Mouse (Mus musculus): Measurements from ENCODE around the gene Naa80. TPM values are rescaled to one million over a fixed set of nuclear protein-coding genes. Genes with fewer than 3 reads are reported as not detected.

The Naa80 gene
- total RNA-seq, 1 experiment, result 7.3 TPM

GRCm38 (mm10) chr9:107544196-107544700 is 34.4 kb upstream of the Naa80 start:
- no peak overlapping the region for H3K27ac ChIP-seq (ENCODE audit: insufficient read depth, low read depth, low read length, poor library complexity, severe bottlenecking)
- H3K36me3 ChIP-seq (ENCODE audit: control insufficient read depth, insufficient read depth, low read length, poor library complexity, severe bottlenecking), result peaks cover 11% of the 10 kb centered on the region; the same call in 1 of the 2 replicates
- H3K9me3 ChIP-seq (ENCODE audit: control insufficient read depth, insufficient read depth, low read depth, low read length), result no peaks in the 10 kb centered on the region
- no peak overlapping the region for H3K4me3 ChIP-seq (ENCODE audit: insufficient read depth in 1 of 2, low read depth in 1 of 2, low read length in 2 of 2, poor library complexity in 1 of 2, severe bottlenecking in 1 of 2)
- no peak for TF ChIP-seq HCFC1 (IDR thresholded peaks at IDR 0.05; ENCODE audit: borderline replicate concordance, insufficient read depth, low read length)
- TF ChIP-seq MAFK (IDR thresholded peaks at IDR 0.05; ENCODE audit: insufficient read depth, low read depth, low read length), result no peak
- TF ChIP-seq CHD2 (IDR thresholded peaks at IDR 0.05; ENCODE audit: low read depth, low read length), result no peak
- no peak for TF ChIP-seq ZNF384 (IDR thresholded peaks at IDR 0.05; ENCODE audit: low read depth, low read length)
- no peak for TF ChIP-seq ZC3H11A (IDR thresholded peaks at IDR 0.05; ENCODE audit: borderline replicate concordance, low read depth, low read length)
- in situ Hi-C loops (cut with MboI; ENCODE audit: low sequenced_read_pairs in 2 of 2, unreplicated experiment in 2 of 2), result no loop called here
- no peak for DNase-seq (ENCODE audit: low read depth, low spot score)
- H3K9ac ChIP-seq (ENCODE audit: insufficient read depth, low read depth, low read length, poor library complexity, severe bottlenecking), result no peak overlapping the region
- peaks cover 0 to 16% of the 10 kb centered on the region in 2 experiments; a peak in 3 of 4 replicates for H3K4me1 ChIP-seq (ENCODE audit: control insufficient read depth in 2 of 2, insufficient read depth in 2 of 2, low read length in 2 of 2, poor library complexity in 1 of 2)

DNA sequence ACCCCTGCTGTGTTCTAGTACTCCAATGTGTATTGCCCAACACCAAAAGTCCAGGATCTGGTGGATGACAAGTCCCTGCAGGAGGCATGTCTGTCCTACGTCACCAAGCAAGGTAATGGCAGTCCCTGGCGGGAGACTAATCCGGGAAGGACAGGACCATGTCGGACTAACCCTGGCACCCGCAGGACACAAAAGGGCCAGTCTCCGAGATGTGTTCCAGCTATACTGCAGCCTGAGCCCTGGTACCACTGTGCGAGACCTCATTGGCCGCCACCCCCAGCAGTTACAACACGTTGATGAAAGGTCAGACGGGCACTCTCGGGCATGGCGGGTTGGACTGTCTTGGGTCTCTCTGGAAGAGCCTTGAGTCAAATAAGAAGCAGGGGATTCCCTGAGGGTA is 34.0 kb upstream of the Naa80 start:
- TF ChIP-seq CHD2 (IDR thresholded peaks at IDR 0.05; ENCODE audit: low read depth, low read length) (no peak), ZNF384 (IDR thresholded peaks at IDR 0.05; ENCODE audit: low read depth, low read length) (no peak), MAFK (IDR thresholded peaks at IDR 0.05; ENCODE audit: insufficient read depth, low read depth, low read length) (no peak)
- H3K4me1 ChIP-seq (ENCODE audit: control insufficient read depth in 2 of 2, insufficient read depth in 2 of 2, low read length in 2 of 2, poor library complexity in 1 of 2), result peaks cover 0 to 18% of the 10 kb centered on the region in 2 experiments; a peak in 3 of 4 replicates
- no peak overlapping the region for H3K27ac ChIP-seq (ENCODE audit: insufficient read depth, low read depth, low read length, poor library complexity, severe bottlenecking)
- peaks cover 9% of the 10 kb centered on the region; the same call in 1 of the 2 replicates for H3K36me3 ChIP-seq (ENCODE audit: control insufficient read depth, insufficient read depth, low read length, poor library complexity, severe bottlenecking)
- DNase-seq (ENCODE audit: low read depth, low spot score), result no peak
- in situ Hi-C loops (cut with MboI; ENCODE audit: low sequenced_read_pairs in 2 of 2, unreplicated experiment in 2 of 2), result no loop called here
- no peak overlapping the region for H3K9ac ChIP-seq (ENCODE audit: insufficient read depth, low read depth, low read length, poor library complexity, severe bottlenecking)
- no peaks in the 10 kb centered on the region for H3K9me3 ChIP-seq (ENCODE audit: control insufficient read depth, insufficient read depth, low read depth, low read length)
- no peak overlapping the region for H3K4me3 ChIP-seq (ENCODE audit: insufficient read depth in 1 of 2, low read depth in 1 of 2, low read length in 2 of 2, poor library complexity in 1 of 2, severe bottlenecking in 1 of 2)

DNA sequence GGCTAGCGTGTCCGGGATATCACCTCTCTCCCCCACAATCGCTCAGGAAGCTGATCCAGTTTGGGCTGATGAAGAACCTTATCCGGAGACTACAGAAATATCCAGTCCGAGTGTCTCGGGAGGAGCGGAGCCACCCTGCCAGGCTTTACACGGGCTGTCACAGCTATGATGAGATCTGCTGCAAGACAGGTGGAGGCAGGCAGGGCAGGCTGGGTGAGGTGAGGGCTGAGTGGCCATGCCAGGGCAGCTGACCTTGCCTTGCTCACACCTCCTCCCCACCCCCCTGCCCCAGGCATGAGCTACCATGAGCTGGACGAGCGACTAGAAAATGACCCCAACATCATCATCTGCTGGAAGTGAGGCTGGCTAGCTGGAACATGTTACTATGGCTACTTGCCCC is 33.5 kb upstream of the Naa80 start:
- H3K9ac ChIP-seq (ENCODE audit: insufficient read depth, low read depth, low read length, poor library complexity, severe bottlenecking), result no peak overlapping the region
- H3K9me3 ChIP-seq (ENCODE audit: control insufficient read depth, insufficient read depth, low read depth, low read length), result no peaks in the 10 kb centered on the region
- in situ Hi-C loops (cut with MboI; ENCODE audit: low sequenced_read_pairs in 2 of 2, unreplicated experiment in 2 of 2), result no loop called here
- H3K4me3 ChIP-seq (ENCODE audit: insufficient read depth in 1 of 2, low read depth in 1 of 2, low read length in 2 of 2, poor library complexity in 1 of 2, severe bottlenecking in 1 of 2), result no peak overlapping the region
- H3K36me3 ChIP-seq (ENCODE audit: control insufficient read depth, insufficient read depth, low read length, poor library complexity, severe bottlenecking), result peaks cover 6% of the 10 kb centered on the region; the same call in 1 of the 2 replicates
- no peak for TF ChIP-seq ZC3H11A (IDR thresholded peaks at IDR 0.05; ENCODE audit: borderline replicate concordance, low read depth, low read length)
- TF ChIP-seq ZNF384 (IDR thresholded peaks at IDR 0.05; ENCODE audit: low read depth, low read length), result no peak
- no peak for TF ChIP-seq MAFK (IDR thresholded peaks at IDR 0.05; ENCODE audit: insufficient read depth, low read depth, low read length)
- TF ChIP-seq CHD2 (IDR thresholded peaks at IDR 0.05; ENCODE audit: low read depth, low read length), result no peak
- no peak for TF ChIP-seq HCFC1 (IDR thresholded peaks at IDR 0.05; ENCODE audit: borderline replicate concordance, insufficient read depth, low read length)
- no peak overlapping the region for H3K27ac ChIP-seq (ENCODE audit: insufficient read depth, low read depth, low read length, poor library complexity, severe bottlenecking)
- H3K4me1 ChIP-seq (ENCODE audit: control insufficient read depth in 2 of 2, insufficient read depth in 2 of 2, low read length in 2 of 2, poor library complexity in 1 of 2), result peaks cover 0 to 18% of the 10 kb centered on the region in 2 experiments; a peak in 3 of 4 replicates
- no peak for DNase-seq (ENCODE audit: low read depth, low spot score)

DNA sequence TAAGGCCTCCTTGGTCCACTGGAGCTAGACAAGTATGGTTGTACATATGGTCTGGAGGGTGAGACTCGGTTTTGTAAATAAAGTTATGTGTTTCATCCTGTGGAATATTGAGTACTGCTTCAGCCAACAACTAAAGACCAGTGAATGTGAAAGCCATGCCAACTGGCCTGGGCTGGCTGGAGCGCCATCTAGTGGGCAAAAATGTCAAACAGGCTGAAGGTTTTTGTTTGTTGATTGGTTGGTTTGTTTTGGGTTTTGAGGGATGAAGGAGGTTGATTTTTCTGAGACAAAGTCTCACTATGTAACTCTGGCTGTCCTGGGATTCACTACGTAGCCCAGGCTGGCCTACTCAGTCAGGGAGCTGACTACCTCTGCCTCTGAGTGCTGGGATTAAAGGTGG is 33.1 kb upstream of the Naa80 start:
- peaks cover 0 to 20% of the 10 kb centered on the region in 2 experiments; a peak in 3 of 4 replicates for H3K4me1 ChIP-seq (ENCODE audit: control insufficient read depth in 2 of 2, insufficient read depth in 2 of 2, low read length in 2 of 2, poor library complexity in 1 of 2)
- no peak overlapping the region for H3K9ac ChIP-seq (ENCODE audit: insufficient read depth, low read depth, low read length, poor library complexity, severe bottlenecking)
- TF ChIP-seq HCFC1 (IDR thresholded peaks at IDR 0.05; ENCODE audit: borderline replicate concordance, insufficient read depth, low read length), result no peak
- no peak for TF ChIP-seq ZC3H11A (IDR thresholded peaks at IDR 0.05; ENCODE audit: borderline replicate concordance, low read depth, low read length)
- TF ChIP-seq CHD2 (IDR thresholded peaks at IDR 0.05; ENCODE audit: low read depth, low read length), result no peak
- no peak for TF ChIP-seq MAFK (IDR thresholded peaks at IDR 0.05; ENCODE audit: insufficient read depth, low read depth, low read length)
- no peak for TF ChIP-seq ZNF384 (IDR thresholded peaks at IDR 0.05; ENCODE audit: low read depth, low read length)
- H3K36me3 ChIP-seq (ENCODE audit: control insufficient read depth, insufficient read depth, low read length, poor library complexity, severe bottlenecking), result peaks cover 6% of the 10 kb centered on the region; the same call in 1 of the 2 replicates
- no peak overlapping the region for H3K27ac ChIP-seq (ENCODE audit: insufficient read depth, low read depth, low read length, poor library complexity, severe bottlenecking)
- no peak for DNase-seq (ENCODE audit: low read depth, low spot score)
- in situ Hi-C loops (cut with MboI; ENCODE audit: low sequenced_read_pairs in 2 of 2, unreplicated experiment in 2 of 2), result no loop called here
- no peaks in the 10 kb centered on the region for H3K9me3 ChIP-seq (ENCODE audit: control insufficient read depth, insufficient read depth, low read depth, low read length)
- H3K4me3 ChIP-seq (ENCODE audit: insufficient read depth in 1 of 2, low read depth in 1 of 2, low read length in 2 of 2, poor library complexity in 1 of 2, severe bottlenecking in 1 of 2), result no peak overlapping the region

All from ES-E14 (cell line).